Mouse (Mus musculus) forebrain, embryonic 16.5 days (tissue): ENCODE results near the gene Fscn2. TPM values are rescaled to one million over a fixed set of nuclear protein-coding genes. Genes with fewer than 3 reads are reported as not detected.
"Not testable (repeated sequence)": the region's sequence is repeated elsewhere in the genome, so short reads cannot be mapped to it uniquely, and the experiment has no call there.

Experiments
- ATAC-seq: fragments of 200-750 bp; cut with Nextera tagmentation; 2 replicates; pipeline ENCODE4 v1.8.0; 2017; ENCODE audit warnings: mild to moderate bottlenecking, moderate library complexity
- H3K27ac ChIP-seq: fragments of 300-500 bp; sonication (generic); 2 replicates; pipeline ENCODE4 v1.5.1; 2014; ENCODE audit warnings: low read length, control low read depth
- H3K27me3 ChIP-seq: fragments of 300-500 bp; sonication (generic); replicated peaks from 2 replicates; pipeline ENCODE4 v1.6.1; 2014; ENCODE audit warnings: low read length; ENCODE audit not compliant: control insufficient read depth, insufficient read depth
- H3K36me3 ChIP-seq: fragments of 300-500 bp; sonication (generic); 2 replicates; pipeline ENCODE4 v1.6.1; 2014; ENCODE audit not compliant: control insufficient read depth, insufficient read depth
- H3K4me1 ChIP-seq: fragments of 300-500 bp; sonication (generic); replicated peaks from 2 replicates; pipeline ENCODE4 v1.6.1; 2014; ENCODE audit warnings: low read length; ENCODE audit not compliant: control insufficient read depth, insufficient read depth
- H3K4me2 ChIP-seq: fragments of 300-500 bp; sonication (generic); 2 replicates; pipeline ENCODE4 v1.6.1; 2014; ENCODE audit warnings: mild to moderate bottlenecking, low read length, control low read depth
- H3K4me3 ChIP-seq: fragments of 300-500 bp; sonication (generic); replicated peaks from 2 replicates; pipeline ENCODE4 v1.5.1; 2014; ENCODE audit warnings: mild to moderate bottlenecking, low read length, control low read depth
- H3K9ac ChIP-seq: fragments of 300-500 bp; sonication (generic); replicated peaks from 2 replicates; pipeline ENCODE4 v1.6.1; 2014; ENCODE audit warnings: low read depth, low read length, control low read depth
- H3K9me3 ChIP-seq: fragments of 300-500 bp; sonication (generic); 2 replicates; pipeline ENCODE4 v1.6.1; 2016; ENCODE audit warnings: low read length; ENCODE audit not compliant: control insufficient read depth
- WGBS: fragments of 180-500 bp; shearing (Covaris S2); extraction: QIAGEN DNeasy Blood & Tissue Kit; methylation state at CpG from one replicate; pipeline ENCODE4 v1.1.7; 2014; 5-methylcytosine and 5-hydroxymethylcytosine counted together
- polyA plus RNA-seq: library from polyadenylated mRNA; unstranded; fragments of >200 nt; fragmentation: Nextera tagmentation; extraction: Ambion mirVana; gene quantifications from 2 replicates; pipeline ENCODE4 v1.2.1, GENCODE M21; 2015

The Fscn2 gene
- polyA plus RNA-seq, 1 experiment from 2014 or later = 1.5 TPM

- no peak overlapping the region for H3K9ac ChIP-seq
- peaks cover 7% of the 10 kb centered on the region for H3K4me1 ChIP-seq
- no peaks in the 10 kb centered on the region for H3K9me3 ChIP-seq
- WGBS = 81% methylated on average over 5 of the region's 5 CpGs
- H3K27ac ChIP-seq = no peak overlapping the region; the same call in 1 of the 2 replicates
- H3K4me3 ChIP-seq = no peak overlapping the region
- H3K27me3 ChIP-seq = no peaks in the 10 kb centered on the region
- no peak overlapping the region for H3K4me2 ChIP-seq
- ATAC-seq = no peak
- H3K36me3 ChIP-seq = peaks cover 4% of the 10 kb centered on the region; the same call in 1 of the 2 replicates
Measured at GRCm38 (mm10) chr11:120343519-120344309, 17.6 kb upstream of the Fscn2 start.

DNA sequence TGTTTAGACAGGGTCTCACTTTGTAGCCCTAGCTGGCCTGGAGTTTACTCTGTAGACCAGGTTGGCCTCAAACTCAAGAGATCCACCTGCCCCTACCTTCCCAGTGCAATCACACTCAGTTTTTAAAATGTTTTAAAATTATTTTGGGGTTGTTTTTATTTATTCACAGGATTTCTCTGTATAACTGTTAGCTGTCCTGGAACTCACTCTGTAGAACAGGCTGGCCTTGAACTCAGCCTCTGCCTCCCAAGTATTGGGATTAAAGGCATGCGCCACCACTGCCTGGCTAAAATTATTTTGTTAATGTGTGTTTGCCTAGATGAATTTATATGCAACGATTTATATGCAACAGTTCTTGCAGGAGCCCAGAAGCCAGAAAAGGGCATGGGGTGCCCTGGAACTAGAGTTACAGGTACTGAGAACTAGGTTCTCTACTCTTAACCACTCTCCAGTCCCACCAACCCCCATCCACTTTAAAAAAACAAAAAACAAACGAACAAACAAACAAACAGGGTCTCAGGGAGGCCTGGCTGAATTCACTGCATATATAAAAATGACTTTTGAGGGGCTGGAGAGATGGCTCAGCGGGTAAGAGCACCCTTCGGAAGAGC, 16.9 kb upstream of the Fscn2 start:
- Histone ChIP-seq H3K4me2 (peak overlapping the region; percentile 72), H3K9me3 (no peaks in the 10 kb centered on the region), H3K27ac (no peak overlapping the region; the same call in 1 of the 2 replicates), H3K4me3 (peak overlapping the region; percentile 42), H3K9ac (no peak overlapping the region), H3K27me3 (no peaks in the 10 kb centered on the region), H3K36me3 (peaks cover 4% of the 10 kb centered on the region; the same call in 1 of the 2 replicates), H3K4me1 (peaks cover 9% of the 10 kb centered on the region)
- ATAC-seq = no peak
- WGBS = 58% methylated on average over 5 of the region's 5 CpGs

DNA sequence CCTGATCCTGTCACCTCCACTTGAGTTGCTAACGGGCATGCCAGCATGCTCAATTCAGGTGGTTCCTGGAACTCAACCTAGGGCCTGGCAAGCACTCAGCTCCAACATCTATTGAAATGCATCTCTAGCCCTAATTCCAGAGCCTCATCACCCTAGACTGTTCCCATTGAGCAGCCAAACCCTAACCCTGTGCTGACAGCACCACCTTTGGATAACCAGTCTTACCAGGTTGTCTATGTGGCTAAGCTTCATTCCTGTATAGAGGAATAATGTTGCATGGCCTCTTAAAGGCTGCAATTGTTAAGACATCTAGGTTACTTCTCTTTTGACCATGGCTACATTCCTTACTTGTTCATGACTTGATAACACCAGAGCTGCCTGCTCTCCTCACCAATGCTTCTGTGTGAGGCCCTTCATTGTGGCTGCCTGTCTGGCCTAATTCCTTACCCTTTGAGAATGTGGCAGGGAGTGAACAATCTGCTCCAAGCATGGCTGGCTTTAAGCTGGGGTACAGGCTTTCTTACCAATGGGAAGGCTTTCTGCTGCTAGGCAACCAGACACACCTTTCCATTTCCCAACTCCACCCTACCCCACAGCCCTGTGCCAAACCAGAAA, 16.2 kb upstream of the Fscn2 start:
- ATAC-seq = no peak
- no peak overlapping the region for H3K27ac ChIP-seq
- H3K9ac ChIP-seq = peak overlapping the region; percentile 50
- WGBS = 28% methylated on average over 1 of the region's 1 CpGs
- H3K36me3 ChIP-seq = peaks cover 4% of the 10 kb centered on the region; the same call in 1 of the 2 replicates
- H3K4me1 ChIP-seq = peaks cover 9% of the 10 kb centered on the region
- no peaks in the 10 kb centered on the region for H3K27me3 ChIP-seq
- no peaks in the 10 kb centered on the region for H3K9me3 ChIP-seq
- peak overlapping the region; percentile 72 for H3K4me2 ChIP-seq
- peak overlapping the region; percentile 42 for H3K4me3 ChIP-seq

DNA sequence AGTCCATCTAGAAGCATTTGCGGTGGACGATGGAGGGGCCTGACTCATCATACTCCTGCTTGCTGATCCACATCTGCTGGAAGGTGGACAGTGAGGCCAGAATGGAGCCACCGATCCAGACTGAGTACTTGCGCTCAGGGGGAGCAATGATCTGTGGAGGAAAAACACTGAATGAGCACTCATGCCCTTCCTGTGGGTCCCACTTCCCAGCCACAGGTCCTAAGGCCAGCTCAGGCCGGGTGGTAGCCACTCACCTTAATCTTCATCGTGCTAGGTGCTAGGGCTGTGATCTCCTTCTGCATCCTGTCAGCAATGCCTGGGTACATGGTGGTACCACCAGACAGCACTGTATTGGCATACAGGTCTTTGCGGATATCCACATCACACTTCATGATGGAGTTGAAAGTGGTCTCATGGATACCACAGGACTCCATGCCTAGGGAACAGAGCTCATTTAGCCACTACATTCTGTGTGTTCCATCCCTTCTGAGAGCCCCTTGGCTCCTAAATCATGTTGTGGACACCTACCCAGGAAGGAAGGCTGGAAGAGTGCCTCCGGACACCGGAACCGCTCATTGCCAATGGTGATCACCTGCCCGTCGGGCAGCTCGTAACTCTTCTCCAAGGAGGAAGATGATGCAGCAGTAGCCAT, 14.8 kb upstream of the Fscn2 start:
- 60% methylated on average over 10 of the region's 13 CpGs for WGBS

DNA sequence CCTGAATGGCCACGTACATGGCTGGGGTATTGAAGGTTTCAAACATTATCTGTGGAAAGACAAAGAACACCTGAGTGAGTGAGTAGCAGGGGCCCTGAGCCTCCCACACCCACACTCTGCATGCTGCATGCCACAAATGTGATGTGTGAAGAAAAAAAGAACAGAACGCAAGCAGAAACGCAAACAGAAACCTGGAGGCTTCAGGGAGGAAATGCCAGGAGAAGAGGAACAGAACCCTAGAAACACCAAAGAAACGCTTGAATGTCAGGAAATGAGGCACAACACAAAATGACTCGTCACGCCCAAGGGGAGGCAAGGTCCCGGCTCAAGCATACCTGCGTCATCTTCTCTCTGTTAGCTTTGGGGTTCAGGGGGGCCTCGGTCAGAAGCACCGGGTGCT, 14.0 kb upstream of the Fscn2 start:
- Histone ChIP-seq H3K9ac (peak overlapping the region; percentile 100), H3K36me3 (peaks cover 4% of the 10 kb centered on the region; the same call in 1 of the 2 replicates), H3K4me2 (peak overlapping the region; percentile 81), H3K4me3 (peak overlapping the region; percentile 97), H3K27me3 (no peaks in the 10 kb centered on the region), H3K4me1 (peaks cover 20% of the 10 kb centered on the region), H3K27ac (peak overlapping the region; percentile 33; the same call in 1 of the 2 replicates), H3K9me3 (no peaks in the 10 kb centered on the region)
- no peak for ATAC-seq
- 3% methylated on average over 10 of the region's 10 CpGs for WGBS

More for the DNA sequence above, 14.8 kb upstream of the Fscn2 start:
- peak overlapping the region; percentile 50 for H3K4me3 ChIP-seq
- peak overlapping the region; percentile 35; the same call in 1 of the 2 replicates for H3K9ac ChIP-seq
- ATAC-seq, H3K27me3 ChIP-seq, H3K36me3 ChIP-seq, H3K27ac ChIP-seq, H3K9me3 ChIP-seq: not testable (repeated sequence)
- peaks cover 20% of the 10 kb centered on the region for H3K4me1 ChIP-seq
- H3K4me2 ChIP-seq = peak overlapping the region; percentile 66

DNA sequence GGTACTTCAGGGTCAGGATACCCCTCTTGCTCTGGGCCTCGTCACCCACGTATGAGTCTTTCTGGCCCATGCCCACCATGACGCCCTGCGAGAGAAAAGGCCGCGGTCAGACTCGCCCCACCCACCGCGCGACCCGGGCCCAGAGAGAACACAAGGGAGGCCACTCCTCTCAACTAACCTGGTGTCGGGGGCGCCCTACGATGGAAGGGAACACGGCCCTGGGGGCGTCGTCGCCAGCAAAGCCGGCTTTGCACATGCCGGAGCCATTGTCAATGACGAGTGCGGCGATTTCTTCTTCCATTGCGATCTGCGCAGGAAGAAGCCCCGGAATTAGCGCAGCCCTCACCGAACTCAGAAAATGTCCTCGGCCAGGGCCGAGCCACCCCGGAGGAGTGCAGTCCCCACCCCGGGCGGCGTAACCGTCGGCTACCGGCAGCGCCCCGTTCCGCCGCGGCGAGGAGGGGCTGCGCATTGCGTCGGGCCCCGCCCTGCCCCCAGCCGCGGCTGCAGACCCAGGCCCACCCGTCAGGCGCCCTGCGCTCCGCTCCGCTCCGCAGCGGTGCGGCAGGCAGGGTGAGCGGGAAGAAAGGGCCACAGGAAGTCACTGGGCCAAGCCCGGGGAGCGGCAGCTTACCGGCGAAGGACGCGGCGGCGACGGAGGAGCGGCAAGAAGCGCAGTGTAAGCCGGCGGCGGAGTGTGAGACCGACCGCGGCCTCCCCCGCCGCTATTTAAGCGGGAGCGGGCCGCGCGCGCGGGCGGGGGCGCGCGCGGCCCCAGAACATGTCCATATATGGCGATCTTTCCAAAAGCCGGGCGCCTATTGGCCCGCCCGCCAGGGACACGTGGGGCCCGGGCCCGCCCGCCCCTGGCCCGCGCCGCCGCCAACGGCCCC, 13.3 kb upstream of the Fscn2 start, which contains the start of gene Actg1:
Actg1 (minus strand) TSS at position 752 of the 893 bp plus-strand sequence.
- no peaks in the 10 kb centered on the region for H3K9me3 ChIP-seq
- peak within 1 kb of the TSS; percentile 97 for H3K4me3 ChIP-seq
- H3K9ac ChIP-seq = peak within 1 kb of the TSS; percentile 100
- peak within 1 kb of the TSS; percentile 100 for H3K27ac ChIP-seq
- under 1% methylated on average over 94 of the region's 103 CpGs for WGBS
- peaks cover 28% of the 10 kb centered on the region for H3K4me1 ChIP-seq
- H3K4me2 ChIP-seq = peak within 1 kb of the TSS; percentile 98
- peaks cover 4% of the 10 kb centered on the region; the same call in 1 of the 2 replicates for H3K36me3 ChIP-seq
- ATAC-seq = peak; percentile 84
- H3K27me3 ChIP-seq = no peaks in the 10 kb centered on the region

GRCm38 (mm10) chr11:120348684-120349370, 12.5 kb upstream of the Fscn2 start:
- H3K36me3 ChIP-seq = peaks cover 4% of the 10 kb centered on the region; the same call in 1 of the 2 replicates
- peaks cover 34% of the 10 kb centered on the region for H3K4me1 ChIP-seq
- no peaks in the 10 kb centered on the region for H3K9me3 ChIP-seq
- peak overlapping the region; percentile 97 for H3K4me3 ChIP-seq
- H3K27ac ChIP-seq = peak overlapping the region; percentile 100
- no peaks in the 10 kb centered on the region for H3K27me3 ChIP-seq
- H3K4me2 ChIP-seq = peak overlapping the region; percentile 98
- ATAC-seq = no peak; the same call in 1 of the 2 replicates
- WGBS = 1% methylated on average over 53 of the region's 53 CpGs
- peak overlapping the region; percentile 100 for H3K9ac ChIP-seq
